Mouse (Mus musculus): ENCODE measurements at regions not wholly inside any gene's neighbourhood (a gene's known extent, or its start where the extent isn't known, plus 50 kb on each side); places are given as distances from the start of the nearest gene placed in this dataset.

DNA sequence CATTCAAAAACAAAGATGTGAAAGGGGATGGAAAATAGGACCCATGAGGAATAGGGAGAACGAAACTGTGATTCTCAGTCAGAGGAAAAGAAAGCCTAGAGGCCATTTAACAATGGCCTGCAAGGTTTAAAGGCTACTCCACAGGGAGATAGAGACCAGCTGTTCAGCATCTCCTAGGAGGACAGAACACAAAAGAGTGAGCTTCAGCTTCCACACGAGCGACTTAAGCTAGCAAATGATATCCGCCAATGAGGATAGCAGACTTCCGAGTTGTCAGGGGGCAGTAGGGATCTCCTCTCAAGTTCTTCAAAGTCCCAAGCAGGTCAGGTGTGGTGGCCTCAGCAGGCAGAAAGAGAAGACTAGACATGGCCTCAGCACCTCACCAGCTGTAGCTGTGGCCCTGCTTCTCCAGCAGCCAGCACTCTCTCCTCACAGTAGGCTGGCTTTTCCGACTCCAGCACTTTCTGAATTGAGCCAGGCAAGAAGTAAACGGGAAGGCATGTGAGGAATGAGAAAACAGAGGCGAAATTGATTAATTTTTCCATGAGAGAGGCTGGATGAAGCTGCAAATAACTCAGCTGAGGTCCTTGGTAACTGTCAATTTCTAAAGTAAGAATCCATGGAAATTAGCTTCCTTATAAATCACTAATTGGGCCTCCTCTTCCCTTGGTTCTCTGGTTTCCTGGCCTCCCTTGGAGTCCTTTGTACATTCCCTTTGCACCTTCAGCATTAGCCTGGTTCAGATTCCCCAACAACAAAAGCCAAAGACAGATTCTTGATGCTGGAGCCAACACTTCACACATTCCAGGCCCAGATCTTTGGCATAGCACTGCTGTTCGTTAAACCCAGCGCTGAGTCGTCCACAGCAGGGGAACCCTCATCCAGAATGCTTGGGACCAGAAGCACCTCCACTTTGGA, 115.7 kb downstream of the H2al2a start:
- TF ChIP-seq EP300 (IDR thresholded peaks at IDR 0.05; ENCODE audit: insufficient read depth, low read depth, low read length) (no peak), CTCF (IDR thresholded peaks at IDR 0.05; ENCODE audit: low read depth, low read length) (no peak), POLR2A (IDR thresholded peaks at IDR 0.05; ENCODE audit: insufficient read depth, low read length) (no peak)
- Histone ChIP-seq H3K36me3 (ENCODE audit: control insufficient read depth, insufficient read depth, low read length, poor library complexity, severe bottlenecking) (no peaks in the 10 kb centered on the region), H3K4me1 (ENCODE audit: control insufficient read depth, insufficient read depth, low read length) (no peaks in the 10 kb centered on the region), H3K27me3 (ENCODE audit: control insufficient read depth, insufficient read depth, low read length, poor library complexity, severe bottlenecking) (no peaks in the 10 kb centered on the region), H3K27ac (ENCODE audit: insufficient read depth, low read length) (no peak overlapping the region), H3K9ac (ENCODE audit: low read depth, poor library complexity, severe bottlenecking) (no peak overlapping the region), H3K9me3 (replicated peaks; ENCODE audit: control insufficient read depth, insufficient read depth, low read length, poor library complexity, severe bottlenecking) (no peaks in the 10 kb centered on the region), H3K4me3 (ENCODE audit: low read depth, low read length) (no peak overlapping the region)

DNA sequence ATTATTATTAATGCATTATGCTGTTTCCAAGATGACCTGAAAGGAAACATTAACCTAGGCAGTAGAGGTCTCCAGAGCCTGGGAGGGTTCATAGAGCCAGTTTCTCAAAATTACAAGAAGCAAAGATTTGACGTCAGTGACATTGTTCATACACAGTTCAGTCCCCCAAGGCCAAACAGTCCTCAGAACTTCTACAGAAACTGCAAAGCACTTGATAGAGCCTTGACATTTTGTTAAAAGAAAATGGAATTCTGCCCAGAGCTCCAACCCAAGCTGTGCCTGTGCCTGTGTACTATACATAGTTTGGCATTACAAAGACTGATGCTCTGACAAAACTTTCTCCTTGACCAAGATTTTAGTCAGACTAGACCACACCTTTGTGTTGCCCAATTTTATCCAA, 118.9 kb downstream of the H2al2a start:
- Histone ChIP-seq H3K9me3 (replicated peaks; ENCODE audit: control insufficient read depth, insufficient read depth, low read length, poor library complexity, severe bottlenecking) (no peaks in the 10 kb centered on the region), H3K4me1 (ENCODE audit: control insufficient read depth, insufficient read depth, low read length) (no peaks in the 10 kb centered on the region), H3K27me3 (ENCODE audit: control insufficient read depth, insufficient read depth, low read length, poor library complexity, severe bottlenecking) (no peaks in the 10 kb centered on the region), H3K4me3 (ENCODE audit: low read depth, low read length) (no peak overlapping the region), H3K36me3 (ENCODE audit: control insufficient read depth, insufficient read depth, low read length, poor library complexity, severe bottlenecking) (no peaks in the 10 kb centered on the region), H3K27ac (ENCODE audit: insufficient read depth, low read length) (no peak overlapping the region), H3K9ac (ENCODE audit: low read depth, poor library complexity, severe bottlenecking) (no peak overlapping the region)
- TF ChIP-seq POLR2A (IDR thresholded peaks at IDR 0.05; ENCODE audit: insufficient read depth, low read length) (no peak), CTCF (IDR thresholded peaks at IDR 0.05; ENCODE audit: low read depth, low read length) (no peak), EP300 (IDR thresholded peaks at IDR 0.05; ENCODE audit: insufficient read depth, low read depth, low read length) (no peak)

DNA sequence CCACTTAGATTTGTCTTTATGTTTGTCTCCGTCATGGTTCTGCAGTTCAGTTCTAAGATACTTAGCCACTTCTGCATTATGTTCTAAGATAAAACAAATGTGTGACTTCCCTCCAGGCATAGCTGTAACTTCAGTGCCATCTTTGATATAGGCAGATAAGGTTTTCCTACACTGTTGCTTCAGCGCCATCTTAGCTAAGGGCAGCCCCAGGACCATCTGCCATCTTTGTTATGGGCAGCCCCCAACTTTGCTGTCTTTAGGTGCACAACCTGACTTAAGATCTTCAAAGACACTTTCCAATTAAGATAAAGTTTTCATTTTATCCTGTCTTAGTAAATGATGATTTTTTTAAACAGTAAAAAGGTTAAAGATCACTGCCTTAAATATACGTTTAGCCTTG, 119.8 kb downstream of the H2al2a start:
- Histone ChIP-seq H3K4me3 (ENCODE audit: low read depth, low read length) (no peak overlapping the region), H3K36me3 (ENCODE audit: control insufficient read depth, insufficient read depth, low read length, poor library complexity, severe bottlenecking) (no peaks in the 10 kb centered on the region), H3K4me1 (ENCODE audit: control insufficient read depth, insufficient read depth, low read length) (no peaks in the 10 kb centered on the region), H3K9ac (ENCODE audit: low read depth, poor library complexity, severe bottlenecking) (no peak overlapping the region), H3K27ac (ENCODE audit: insufficient read depth, low read length) (no peak overlapping the region), H3K9me3 (replicated peaks; ENCODE audit: control insufficient read depth, insufficient read depth, low read length, poor library complexity, severe bottlenecking) (no peaks in the 10 kb centered on the region), H3K27me3 (ENCODE audit: control insufficient read depth, insufficient read depth, low read length, poor library complexity, severe bottlenecking) (no peaks in the 10 kb centered on the region)
- no peak for TF ChIP-seq EP300 (IDR thresholded peaks at IDR 0.05; ENCODE audit: insufficient read depth, low read depth, low read length)
- no peak for TF ChIP-seq CTCF (IDR thresholded peaks at IDR 0.05; ENCODE audit: low read depth, low read length)
- TF ChIP-seq POLR2A (IDR thresholded peaks at IDR 0.05; ENCODE audit: insufficient read depth, low read length), result no peak

DNA sequence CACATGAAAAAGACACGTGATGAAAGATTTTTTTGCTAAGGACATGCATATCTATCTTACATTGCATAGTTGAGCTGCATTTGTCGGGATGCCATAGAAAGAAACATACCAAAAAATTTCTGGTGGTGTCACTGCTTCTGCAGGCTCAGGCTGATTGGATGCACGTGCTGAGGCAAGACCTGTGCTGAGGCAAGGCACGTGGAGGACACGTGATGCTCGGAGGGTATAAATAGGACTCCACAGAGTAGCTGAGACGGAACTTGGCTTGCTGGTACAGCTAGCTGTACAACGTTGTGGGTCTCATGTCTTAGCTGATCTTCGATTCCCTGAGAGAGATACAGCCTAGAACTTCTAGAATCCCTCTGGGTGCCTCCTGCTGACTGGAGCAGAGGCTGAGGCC, 120.6 kb downstream of the H2al2a start:
- Histone ChIP-seq H3K9ac (ENCODE audit: low read depth, poor library complexity, severe bottlenecking) (no peak overlapping the region), H3K36me3 (ENCODE audit: control insufficient read depth, insufficient read depth, low read length, poor library complexity, severe bottlenecking) (no peaks in the 10 kb centered on the region), H3K27ac (ENCODE audit: insufficient read depth, low read length) (no peak overlapping the region), H3K27me3 (ENCODE audit: control insufficient read depth, insufficient read depth, low read length, poor library complexity, severe bottlenecking) (no peaks in the 10 kb centered on the region), H3K4me1 (ENCODE audit: control insufficient read depth, insufficient read depth, low read length) (no peaks in the 10 kb centered on the region), H3K4me3 (ENCODE audit: low read depth, low read length) (no peak overlapping the region), H3K9me3 (replicated peaks; ENCODE audit: control insufficient read depth, insufficient read depth, low read length, poor library complexity, severe bottlenecking) (no peaks in the 10 kb centered on the region)
- no peak for TF ChIP-seq CTCF (IDR thresholded peaks at IDR 0.05; ENCODE audit: low read depth, low read length)
- TF ChIP-seq POLR2A (IDR thresholded peaks at IDR 0.05; ENCODE audit: insufficient read depth, low read length), result no peak
- TF ChIP-seq EP300 (IDR thresholded peaks at IDR 0.05; ENCODE audit: insufficient read depth, low read depth, low read length), result no peak

DNA sequence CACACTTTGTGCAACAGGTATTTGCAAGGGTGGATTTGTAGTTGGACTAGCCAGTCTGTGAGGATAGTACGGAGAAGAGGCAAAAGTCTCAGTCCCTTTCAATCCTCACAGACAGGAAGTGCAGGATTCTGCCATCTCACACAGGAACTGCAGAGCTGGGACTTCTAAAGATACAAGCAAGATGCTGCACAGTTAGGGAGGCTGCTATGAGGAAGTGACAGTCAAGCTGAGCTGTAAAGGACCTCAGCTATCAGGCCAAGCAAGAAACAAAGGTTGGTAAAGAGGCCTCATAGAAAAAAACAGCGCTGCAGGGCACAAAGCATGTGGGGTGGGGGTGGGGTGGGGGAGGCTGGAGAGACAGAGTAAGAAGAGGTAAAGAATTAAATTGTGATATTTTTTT, 126.2 kb downstream of the H2al2a start:
- H3K27me3 ChIP-seq (ENCODE audit: control insufficient read depth, insufficient read depth, low read length, poor library complexity, severe bottlenecking), result no peaks in the 10 kb centered on the region
- H3K9ac ChIP-seq (ENCODE audit: low read depth, poor library complexity, severe bottlenecking), result no peak overlapping the region
- H3K27ac ChIP-seq (ENCODE audit: insufficient read depth, low read length), result no peak overlapping the region
- H3K4me1 ChIP-seq (ENCODE audit: control insufficient read depth, insufficient read depth, low read length), result peaks cover 6% of the 10 kb centered on the region
- H3K9me3 ChIP-seq (replicated peaks; ENCODE audit: control insufficient read depth, insufficient read depth, low read length, poor library complexity, severe bottlenecking), result no peaks in the 10 kb centered on the region
- H3K36me3 ChIP-seq (ENCODE audit: control insufficient read depth, insufficient read depth, low read length, poor library complexity, severe bottlenecking), result no peaks in the 10 kb centered on the region
- TF ChIP-seq POLR2A (IDR thresholded peaks at IDR 0.05; ENCODE audit: insufficient read depth, low read length) (no peak), CTCF (IDR thresholded peaks at IDR 0.05; ENCODE audit: low read depth, low read length) (no peak), EP300 (IDR thresholded peaks at IDR 0.05; ENCODE audit: insufficient read depth, low read depth, low read length) (no peak)
- no peak overlapping the region for H3K4me3 ChIP-seq (ENCODE audit: low read depth, low read length)

DNA sequence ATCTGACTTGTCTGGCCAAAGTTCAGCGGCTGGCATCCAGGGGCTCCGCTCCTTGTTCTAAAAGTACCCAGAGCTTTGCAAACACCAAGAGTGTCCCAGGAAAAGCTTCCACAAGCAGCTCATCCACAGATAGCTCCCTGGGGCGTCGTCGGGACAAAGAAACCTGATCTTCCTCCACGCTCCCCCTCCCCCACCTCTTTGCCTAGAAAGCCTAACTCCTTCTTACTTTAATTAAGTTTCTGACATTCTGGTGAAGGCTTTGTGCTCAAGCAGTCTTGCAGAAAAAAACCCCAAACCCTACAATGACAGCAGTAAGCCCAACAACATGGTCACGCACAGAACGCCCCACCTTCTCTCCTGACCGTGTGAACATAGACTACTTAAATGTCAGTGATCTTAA, 128.6 kb downstream of the H2al2a start:
- Histone ChIP-seq H3K27me3 (ENCODE audit: control insufficient read depth, insufficient read depth, low read length, poor library complexity, severe bottlenecking) (no peaks in the 10 kb centered on the region), H3K9me3 (replicated peaks; ENCODE audit: control insufficient read depth, insufficient read depth, low read length, poor library complexity, severe bottlenecking) (no peaks in the 10 kb centered on the region), H3K27ac (ENCODE audit: insufficient read depth, low read length) (no peak overlapping the region), H3K36me3 (ENCODE audit: control insufficient read depth, insufficient read depth, low read length, poor library complexity, severe bottlenecking) (no peaks in the 10 kb centered on the region), H3K9ac (ENCODE audit: low read depth, poor library complexity, severe bottlenecking) (no peak overlapping the region; the same call in 1 of the 2 replicates), H3K4me1 (ENCODE audit: control insufficient read depth, insufficient read depth, low read length) (peaks cover 6% of the 10 kb centered on the region), H3K4me3 (ENCODE audit: low read depth, low read length) (no peak overlapping the region)
- TF ChIP-seq CTCF (IDR thresholded peaks at IDR 0.05; ENCODE audit: low read depth, low read length), result no peak
- TF ChIP-seq EP300 (IDR thresholded peaks at IDR 0.05; ENCODE audit: insufficient read depth, low read depth, low read length), result no peak
- TF ChIP-seq POLR2A (IDR thresholded peaks at IDR 0.05; ENCODE audit: insufficient read depth, low read length), result no peak

Data from ES-Bruce4 (cell line).